Mouse (Mus musculus) heart, postnatal 4 days (tissue): Measurements from ENCODE around the gene Iffo2. TPM values are rescaled to one million over a fixed set of nuclear protein-coding genes. Genes with fewer than 3 reads are reported as not detected.

Source experiments
- DNase-seq: peaks from one replicate; pipeline ENCODE4 v3.0.0; 2021
- microRNA-seq, 2 experiments: library from miRNA; unstranded; fragments of <30 nt; microRNA quantifications; one replicate each; pipeline ENCODE4 v1.2.0; 2021 to 2022
- total RNA-seq, 2 experiments: library from RNA; stranded (reverse); gene quantifications; 2 replicates each; pipeline ENCODE4 v1.2.3; 2021

Gene Iffo2
- total RNA-seq, 2 experiments from 2014 or later: 14.2 to 14.6 TPM

DNA sequence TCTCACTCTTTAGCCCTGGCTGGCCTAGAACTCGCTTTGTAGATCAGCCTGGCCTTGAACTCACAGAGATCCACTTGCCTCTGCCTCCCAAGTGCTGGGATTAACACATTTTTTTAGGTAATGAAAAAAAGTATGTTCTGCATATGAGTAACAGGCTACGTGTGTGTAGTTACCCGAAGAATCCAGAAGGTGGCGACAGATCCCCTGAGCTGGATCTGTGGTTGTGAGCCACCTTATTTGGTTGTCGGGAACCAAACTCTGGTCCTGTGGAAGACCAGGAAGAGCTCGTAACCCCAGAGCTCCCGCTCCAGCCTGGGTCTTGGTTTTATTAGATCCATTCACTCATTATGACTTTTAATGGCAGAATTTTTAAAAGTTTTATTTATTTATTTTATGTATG is 116.6 kb downstream of the Iffo2 start:
- no peak for DNase-seq

DNA sequence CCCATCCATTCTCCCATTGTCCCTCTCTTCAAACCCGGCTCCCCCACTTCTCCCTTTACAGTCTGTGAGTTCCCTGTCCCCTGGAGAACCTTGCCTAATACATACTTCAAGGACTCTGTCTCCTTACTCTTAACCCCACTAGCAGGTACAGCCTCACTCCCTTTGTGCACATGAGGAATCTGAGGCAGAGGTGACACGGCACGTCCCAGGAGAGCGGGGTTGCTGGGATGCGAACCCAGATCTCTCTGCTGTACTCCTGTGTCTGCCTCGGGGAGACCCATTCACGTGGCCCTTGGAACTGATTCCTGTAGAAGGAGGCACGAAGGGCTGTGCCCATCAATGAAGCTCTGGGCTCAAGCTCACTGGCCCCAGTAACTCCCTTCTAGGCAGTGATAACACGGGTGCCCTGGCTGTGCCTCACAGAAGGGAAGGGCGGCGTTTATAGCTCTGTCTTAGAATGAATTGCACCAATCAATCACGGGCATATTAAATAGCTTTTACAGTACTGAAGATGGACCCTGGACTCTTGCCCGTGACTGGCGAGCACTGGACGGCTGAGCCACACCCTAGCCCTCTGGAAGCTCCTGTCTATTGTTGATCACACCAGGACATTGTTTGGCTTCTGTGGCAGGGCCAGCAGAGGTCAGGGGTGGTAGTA is 119.9 kb downstream of the Iffo2 start:
- no peak for DNase-seq

DNA sequence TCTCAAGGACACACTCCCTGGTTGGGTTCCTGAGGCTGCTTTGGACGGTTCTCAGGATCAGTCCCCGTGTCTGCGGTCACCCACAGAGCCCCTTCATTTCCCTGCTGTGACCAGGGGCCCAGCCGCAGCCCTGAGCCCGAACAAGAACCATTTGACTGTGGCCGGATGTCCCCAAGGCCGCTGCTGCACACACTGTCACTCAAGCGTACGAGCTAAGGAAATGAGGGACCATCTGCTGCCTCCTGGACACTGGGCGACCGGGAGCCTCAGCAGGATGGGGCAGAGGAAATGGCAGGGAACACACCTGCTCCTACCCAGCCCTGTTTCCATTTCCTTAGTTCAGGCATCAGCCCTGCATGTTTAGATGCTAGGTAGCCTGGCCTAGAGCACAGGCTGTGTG is 120.6 kb downstream of the Iffo2 start:
- no peak for DNase-seq

DNA sequence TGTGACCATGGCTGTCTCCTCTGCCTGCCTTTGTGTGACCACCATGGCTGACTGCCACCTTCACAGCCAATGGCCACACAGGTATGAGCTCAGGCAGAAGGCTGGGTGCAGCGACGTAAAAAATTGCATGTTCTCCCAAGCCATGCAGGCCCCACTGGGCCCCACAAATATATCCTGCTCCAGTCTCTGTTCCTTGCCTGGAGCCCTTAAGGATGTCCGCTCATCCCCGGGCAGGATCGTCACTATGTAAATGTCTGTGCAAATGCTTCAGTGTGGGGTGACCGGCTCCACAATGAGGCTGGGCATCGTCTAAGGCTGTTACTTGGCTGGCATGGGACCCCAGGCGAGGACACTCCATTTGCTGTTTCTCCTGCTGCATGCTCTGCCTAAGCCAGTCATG is 122.9 kb downstream of the Iffo2 start, which contains the start of gene Tas1r2:
Gene Tas1r2 (plus strand): TSS at position 301 of the 400 bp plus-strand sequence.
- DNase-seq: no peak

- DNase-seq: no peak
Measured at GRCm38 (mm10) chr4:139661897-139662296, 131.5 kb downstream of the Iffo2 start.

DNA sequence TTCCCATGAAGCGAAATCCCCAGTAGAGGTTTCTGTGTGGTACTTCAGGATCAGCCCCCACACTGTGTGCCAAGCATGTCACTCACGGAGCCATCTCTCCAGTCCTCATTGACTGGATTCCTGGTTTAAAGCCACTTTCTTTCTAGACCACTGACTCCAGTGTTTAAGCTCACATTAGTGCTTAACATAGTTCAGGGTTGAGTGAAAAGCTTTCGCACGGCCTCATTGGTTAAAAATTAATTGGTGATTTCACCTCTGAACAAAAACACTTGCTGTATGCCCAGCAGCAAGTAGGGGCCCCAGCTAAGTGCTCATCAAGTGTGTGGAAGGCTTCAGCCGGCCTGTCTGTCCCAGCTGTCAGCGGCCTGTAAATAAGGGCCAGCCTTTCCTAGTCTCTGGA is 137.3 kb downstream of the Iffo2 start:
- no peak for DNase-seq

DNA sequence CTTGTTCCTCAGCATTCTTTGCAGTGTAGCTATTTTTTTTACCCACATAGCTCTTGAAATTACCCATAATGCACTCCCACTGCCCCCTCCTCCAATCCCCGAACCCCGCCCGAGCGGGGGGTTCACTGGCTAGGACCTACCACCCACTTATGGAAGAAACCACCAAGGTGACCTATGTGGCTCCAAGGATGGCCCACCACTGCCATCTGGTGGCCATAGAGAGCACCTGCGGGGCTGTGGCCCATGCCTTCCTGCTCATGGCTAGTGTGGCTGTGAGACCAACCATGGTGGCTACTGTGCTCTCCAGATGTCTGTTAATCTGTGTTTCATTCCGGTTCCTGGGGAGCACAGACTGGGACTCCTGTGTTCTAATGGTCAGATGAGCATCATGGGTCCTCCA is 139.5 kb downstream of the Iffo2 start:
- peak; percentile 60 for DNase-seq

Small RNA genes lying within 50 kb of the gene (microRNA-seq; reads per million reads assigned to microRNA genes)
- gene Gm25571: 0 reads per million in 2 experiments
- 0 to 0.35 reads per million in 2 experiments for gene Mir7020

Other genes with a start within 250 kb of the Iffo2 start
- gene Pqlc2, start 219.8 kb upstream of the Iffo2 start, total RNA-seq: 1 to 10 TPM; 3.9 TPM
- gene Akr7a5, start 219.8 kb upstream of the Iffo2 start, total RNA-seq: 10 to 100 TPM; 28.4 to 32.9 TPM
- 10 to 100 TPM; 46.5 to 47.7 TPM for gene Mrto4, start 178.0 kb upstream of the Iffo2 start, total RNA-seq
- gene Emc1, start 178.0 kb upstream of the Iffo2 start, total RNA-seq: 10 to 100 TPM; 46.8 to 50.1 TPM
- gene Ubr4, start 177.9 kb upstream of the Iffo2 start, total RNA-seq: 100 to 1,000 TPM; 124 to 126 TPM
- not detected for gene Gm21969, start 72.6 kb downstream of the Iffo2 start, total RNA-seq
- 10 to 100 TPM; 15.1 to 15.4 TPM for gene Aldh4a1, start 92.3 kb downstream of the Iffo2 start, total RNA-seq
- gene Tas1r2, start 123.0 kb downstream of the Iffo2 start, total RNA-seq: not detected